Mouse (Mus musculus) liver, adult 2 months (tissue): Measurements from ENCODE around the gene Retreg1. TPM values are rescaled to one million over a fixed set of nuclear protein-coding genes. Genes with fewer than 3 reads are reported as not detected.

Experiments
- DNase-seq: peaks from one replicate; pipeline ENCODE4 v3.0.0-alpha.2; 2011; ENCODE audit warnings: low read depth, low spot score; ENCODE audit errors: extremely low read depth
- H3K27ac ChIP-seq: fragments of 200-500 bp; replicated peaks from 2 replicates; pipeline ENCODE4 v1.5.1; 2012; ENCODE audit warnings: low read depth, mild to moderate bottlenecking, control low read depth, inconsistent platforms, low read length; ENCODE audit not compliant: insufficient read depth
- H3K27me3 ChIP-seq: fragments of 200-500 bp; 2 replicates; pipeline ENCODE4 v1.6.1; 2012; ENCODE audit warnings: mild to moderate bottlenecking, moderate library complexity, low read length, inconsistent platforms; ENCODE audit not compliant: control insufficient read depth, insufficient read depth
- H3K36me3 ChIP-seq: fragments of 200-500 bp; 2 replicates; pipeline ENCODE4 v1.6.1; 2012; ENCODE audit warnings: low read length, inconsistent platforms; ENCODE audit not compliant: control insufficient read depth, insufficient read depth
- H3K4me1 ChIP-seq: fragments of 200-500 bp; 2 replicates; pipeline ENCODE4 v1.6.1; 2011; ENCODE audit warnings: low read length; ENCODE audit not compliant: control insufficient read depth, insufficient read depth
- H3K4me3 ChIP-seq: fragments of 200-500 bp; 2 replicates; pipeline ENCODE4 v1.5.1; 2011; ENCODE audit warnings: low read depth, mild to moderate bottlenecking, control low read depth, low read length, moderate library complexity; ENCODE audit not compliant: insufficient read depth
- H3K79me2 ChIP-seq: fragments of 200-500 bp; 2 replicates; pipeline ENCODE4 v1.6.1; 2012; ENCODE audit warnings: inconsistent platforms, mild to moderate bottlenecking, low read length, moderate library complexity; ENCODE audit not compliant: control insufficient read depth, insufficient read depth
- H3K9ac ChIP-seq: fragments of 200-500 bp; 2 replicates; pipeline ENCODE4 v1.6.1; 2012; ENCODE audit warnings: low read depth, mild to moderate bottlenecking, control low read depth, inconsistent platforms, low read length
- CTCF ChIP-seq: fragments of 200-500 bp; IDR thresholded peaks from 2 replicates; pipeline ENCODE4 v1.5.1; 2011; ENCODE audit warnings: low read depth, low read length, control low read depth
- POLR2A ChIP-seq: fragments of 200-500 bp; IDR thresholded peaks from 2 replicates; pipeline ENCODE4 v1.6.1; 2011; ENCODE audit warnings: low read length, control low read depth; ENCODE audit not compliant: insufficient read depth; ENCODE audit errors: extremely low read depth
- WGBS: fragments of 180-500 bp; shearing (Covaris S2); methylation state at CpG from one replicate; pipeline ENCODE4 v1.1.7; 2018; 5-methylcytosine and 5-hydroxymethylcytosine counted together
- polyA plus RNA-seq: library from polyadenylated mRNA; depleted of rRNA; stranded (reverse); fragments of >200 nt; gene quantifications from 2 replicates; pipeline ENCODE4 v1.2.3, GENCODE M21; 2012
- total RNA-seq: library from RNA; depleted of rRNA; stranded (reverse); fragments of >200 nt; gene quantifications from 2 replicates; pipeline ENCODE4 v1.2.3, GENCODE M21; 2014

Retreg1 gene
- total and polyA plus RNA-seq, 2 experiments = 16.1 to 176 TPM

DNA sequence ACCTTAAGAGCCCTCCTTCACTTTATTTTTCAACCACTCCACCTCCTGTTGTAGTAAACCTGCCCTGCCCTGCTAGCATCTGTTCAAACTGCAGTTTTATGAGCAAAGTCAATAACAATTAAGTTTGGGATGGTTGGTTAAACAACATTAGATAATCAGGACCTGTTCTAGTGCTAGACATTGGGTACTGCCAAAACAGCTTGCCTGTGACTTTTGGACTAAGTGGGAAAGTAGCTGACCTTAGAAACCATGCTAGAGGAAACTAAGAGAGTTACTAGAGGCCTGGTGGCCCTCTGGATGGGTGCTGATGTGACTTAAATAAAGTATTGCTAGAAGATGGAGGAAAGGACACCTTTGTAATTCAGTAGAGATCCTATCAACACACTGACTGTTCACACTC is 21.0 kb upstream of the Retreg1 start:
- 0 out of 2 replicates have a peak, but pooled peaks cover 2% of the 10 kb centered on the region for H3K4me1 ChIP-seq
- no peak for DNase-seq
- H3K9ac ChIP-seq = no peak overlapping the region
- H3K27ac ChIP-seq = no peak overlapping the region
- no peaks in the 10 kb centered on the region for H3K36me3 ChIP-seq
- no peaks in the 10 kb centered on the region for H3K27me3 ChIP-seq
- no peaks in the 10 kb centered on the region for H3K79me2 ChIP-seq
- TF ChIP-seq POLR2A (no peak), CTCF (no peak)
- H3K4me3 ChIP-seq = no peak overlapping the region

- H3K27ac ChIP-seq = no peak overlapping the region
- 57% methylated on average over 3 of the region's 3 CpGs for WGBS
- H3K4me3 ChIP-seq = no peak overlapping the region
- no peak overlapping the region for H3K9ac ChIP-seq
- DNase-seq = no peak
- no peaks in the 10 kb centered on the region for H3K79me2 ChIP-seq
- no peak for TF ChIP-seq CTCF
- no peak for TF ChIP-seq POLR2A
- H3K27me3 ChIP-seq = no peaks in the 10 kb centered on the region
- H3K36me3 ChIP-seq = no peaks in the 10 kb centered on the region
- H3K4me1 ChIP-seq = 0 out of 2 replicates have a peak, but pooled peaks cover 2% of the 10 kb centered on the region
Observed at GRCm38 (mm10) chr15:25822656-25823055, 20.3 kb upstream of the Retreg1 start.

GRCm38 (mm10) chr15:25826531-25826961 is 16.4 kb upstream of the Retreg1 start:
- H3K27me3 ChIP-seq = no peaks in the 10 kb centered on the region
- WGBS = 22% methylated on average over 8 of the region's 8 CpGs
- no peak overlapping the region for H3K4me3 ChIP-seq
- no peak overlapping the region for H3K27ac ChIP-seq
- no peaks in the 10 kb centered on the region for H3K79me2 ChIP-seq
- peak; percentile 71 for DNase-seq
- H3K36me3 ChIP-seq = no peaks in the 10 kb centered on the region
- H3K9ac ChIP-seq = no peak overlapping the region
- H3K4me1 ChIP-seq = peaks cover 4% of the 10 kb centered on the region; the same call in 1 of the 2 replicates
- no peak for TF ChIP-seq CTCF

GRCm38 (mm10) chr15:25828464-25828863 is 14.5 kb upstream of the Retreg1 start:
- Histone ChIP-seq H3K4me3 (no peak overlapping the region), H3K9ac (no peak overlapping the region), H3K27ac (no peak overlapping the region), H3K4me1 (peaks cover 4% of the 10 kb centered on the region; the same call in 1 of the 2 replicates), H3K79me2 (no peaks in the 10 kb centered on the region), H3K36me3 (no peaks in the 10 kb centered on the region), H3K27me3 (no peaks in the 10 kb centered on the region)
- WGBS = 62% methylated on average over 10 of the region's 10 CpGs
- peak; percentile 48 for DNase-seq
- TF ChIP-seq CTCF (no peak), POLR2A (no peak)

- TF ChIP-seq POLR2A = no peak
- no peak for TF ChIP-seq CTCF
- Histone ChIP-seq H3K36me3 (no peaks in the 10 kb centered on the region), H3K4me1 (peaks cover 4% of the 10 kb centered on the region; the same call in 1 of the 2 replicates), H3K9ac (no peak overlapping the region), H3K79me2 (no peaks in the 10 kb centered on the region), H3K27me3 (no peaks in the 10 kb centered on the region), H3K4me3 (no peak overlapping the region), H3K27ac (no peak overlapping the region)
- DNase-seq = peak; percentile 24
- WGBS = 71% methylated on average over 2 of the region's 2 CpGs
Observed at GRCm38 (mm10) chr15:25830426-25830825, 12.6 kb upstream of the Retreg1 start.

DNA sequence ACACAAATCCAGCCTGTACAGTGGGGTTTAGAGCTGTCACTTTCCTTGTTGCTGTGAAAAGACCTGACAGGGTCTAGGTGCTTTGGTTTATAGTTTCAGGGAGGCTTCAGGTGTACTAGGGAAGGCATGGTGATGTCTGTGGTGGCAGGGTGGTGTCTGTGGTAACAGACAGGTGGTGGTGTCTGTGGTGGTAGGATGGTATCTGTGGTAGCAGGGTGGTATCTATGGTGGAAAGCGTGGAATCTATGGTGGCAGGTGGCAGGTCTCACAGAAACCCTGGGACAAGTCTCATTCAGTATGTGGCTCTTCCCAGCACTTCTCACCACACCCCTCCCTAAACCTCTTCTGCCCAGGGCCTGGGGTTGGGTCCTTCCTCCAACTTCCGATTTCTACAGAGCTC is 8.7 kb upstream of the Retreg1 start:
- no peaks in the 10 kb centered on the region for H3K36me3 ChIP-seq
- no peaks in the 10 kb centered on the region for H3K27me3 ChIP-seq
- H3K79me2 ChIP-seq = no peaks in the 10 kb centered on the region
- 96% methylated on average over 2 of the region's 2 CpGs for WGBS
- H3K27ac ChIP-seq = no peak overlapping the region
- no peak for DNase-seq
- H3K9ac ChIP-seq = no peak overlapping the region
- peaks cover 2% of the 10 kb centered on the region; the same call in 1 of the 2 replicates for H3K4me1 ChIP-seq
- H3K4me3 ChIP-seq = no peak overlapping the region
- TF ChIP-seq POLR2A (no peak), CTCF (no peak)
